In genomic region chr3:109125531-109125930, GRCm38 (mm10) we compare ENCODE assay signal across 20 mouse cellular contexts. TPM values are rescaled to one million over a fixed set of nuclear protein-coding genes. Genes with fewer than 3 reads are reported as not detected.
DNase-seq lines count a peak whose midpoint lies in the region; ATAC-seq and TF ChIP-seq lines count a peak whose summit lies in the region.
"Had no signal": no experiment of that assay in that cellular context is flagged by ENCODE, and none has a peak within 500 bp of the region (broad histone marks: within the 10 kb centered on the region; RNA-seq: fewer than 3 reads in every experiment).

No protein-coding gene starts in this region.

- no peaks in the 10 kb centered on the region for H3K27me3 ChIP-seq in embryonic facial prominence, embryonic 14.5 days (replicated peaks; ENCODE audit: control insufficient read depth, insufficient read depth, low read length)
- peaks cover 13% of the 10 kb centered on the region; the same call in 1 of the 2 replicates for H3K27me3 ChIP-seq in embryonic facial prominence, embryonic 10.5 days (replicated peaks; ENCODE audit: low read depth, poor library complexity, severe bottlenecking)
- no peaks in the 10 kb centered on the region for H3K27me3 ChIP-seq in limb, embryonic 14.5 days (ENCODE audit: control insufficient read depth, insufficient read depth, low read length)
- peaks cover 9% of the 10 kb centered on the region for H3K27me3 ChIP-seq in limb, embryonic 10.5 days (ENCODE audit: low read depth, poor library complexity, severe bottlenecking)
- no peaks in the 10 kb centered on the region; the same call in 1 of the 2 replicates for H3K27me3 ChIP-seq in midbrain, embryonic 11.5 days (ENCODE audit: control insufficient read depth, insufficient read depth, low read length)
- H3K27me3 ChIP-seq: liver, embryonic 13.5 days; neural tube, embryonic 15.5 days had no signal

- no peak for TF ChIP-seq POLR2A in limb, embryonic 14.5 days (IDR thresholded peaks at IDR 0.05; ENCODE audit: borderline replicate concordance, extremely low read depth, insufficient read depth, insufficient read length)

- no peak overlapping the region for H3K4me3 ChIP-seq in embryonic facial prominence, embryonic 14.5 days (ENCODE audit: low read depth, low read length)
- no peak overlapping the region for H3K4me3 ChIP-seq in embryonic facial prominence, embryonic 10.5 days
- no peak overlapping the region for H3K4me3 ChIP-seq in limb, embryonic 14.5 days (replicated peaks; ENCODE audit: low read length)
- H3K4me3 ChIP-seq in limb, embryonic 10.5 days: no peak overlapping the region
- no peak overlapping the region for H3K4me3 ChIP-seq in midbrain, embryonic 11.5 days (ENCODE audit: low read depth, low read length)
- H3K4me3 ChIP-seq: forebrain, embryonic 10.5 days; liver, embryonic 13.5 days; midbrain, embryonic 10.5 days; neural tube, embryonic 15.5 days had no signal

- no peaks in the 10 kb centered on the region for H3K9me3 ChIP-seq in embryonic facial prominence, embryonic 14.5 days (ENCODE audit: control insufficient read depth, low read length)
- H3K9me3 ChIP-seq in embryonic facial prominence, embryonic 10.5 days: no peaks in the 10 kb centered on the region
- no peaks in the 10 kb centered on the region for H3K9me3 ChIP-seq in limb, embryonic 14.5 days (ENCODE audit: control insufficient read depth, low read length)
- no peaks in the 10 kb centered on the region for H3K9me3 ChIP-seq in limb, embryonic 10.5 days (replicated peaks)
- no peaks in the 10 kb centered on the region for H3K9me3 ChIP-seq in midbrain, embryonic 11.5 days (ENCODE audit: control insufficient read depth, low read length)
- H3K9me3 ChIP-seq: forebrain, embryonic 10.5 days; liver, embryonic 13.5 days; midbrain, embryonic 10.5 days; neural tube, embryonic 15.5 days had no signal

- no peak overlapping the region for H3K9ac ChIP-seq in embryonic facial prominence, embryonic 14.5 days (ENCODE audit: low read depth, low read length)
- H3K9ac ChIP-seq in limb, embryonic 14.5 days (ENCODE audit: low read depth, low read length, severe bottlenecking): no peak overlapping the region
- no peak overlapping the region for H3K9ac ChIP-seq in midbrain, embryonic 11.5 days (ENCODE audit: low read length)
- H3K9ac ChIP-seq: hindbrain, embryonic 14.5 days; liver, embryonic 13.5 days; neural tube, embryonic 15.5 days had no signal

- H3K4me1 ChIP-seq in embryonic facial prominence, embryonic 14.5 days (ENCODE audit: control insufficient read depth, insufficient read depth, low read length): peaks cover 13% of the 10 kb centered on the region; the same call in 1 of the 2 replicates
- peaks cover 28% of the 10 kb centered on the region for H3K4me1 ChIP-seq in embryonic facial prominence, embryonic 10.5 days
- peaks cover 15% of the 10 kb centered on the region for H3K4me1 ChIP-seq in limb, embryonic 14.5 days (ENCODE audit: control insufficient read depth, insufficient read depth, low read length)
- H3K4me1 ChIP-seq in limb, embryonic 10.5 days: peaks cover 17% of the 10 kb centered on the region
- peaks cover 11% of the 10 kb centered on the region for H3K4me1 ChIP-seq in midbrain, embryonic 11.5 days (ENCODE audit: control insufficient read depth, insufficient read depth, low read length)

- H3K4me2 ChIP-seq in embryonic facial prominence, embryonic 14.5 days (ENCODE audit: low read depth, low read length): no peak overlapping the region
- H3K4me2 ChIP-seq in limb, embryonic 14.5 days (replicated peaks; ENCODE audit: low read depth, low read length, severe bottlenecking): no peak overlapping the region
- H3K4me2 ChIP-seq in midbrain, embryonic 11.5 days: no peak overlapping the region
- H3K4me2 ChIP-seq: hindbrain, embryonic 14.5 days; liver, embryonic 13.5 days; neural tube, embryonic 15.5 days had no signal

- peak; percentile 57 for DNase-seq in embryonic facial prominence, embryonic 14.5 days (ENCODE audit: low spot score)
- no peak for DNase-seq in embryonic facial prominence, embryonic 10.5 days (ENCODE audit: low spot score)
- DNase-seq in limb, embryonic 14.5 days (ENCODE audit: low spot score): peak; percentile 71
- DNase-seq in limb, embryonic 10.5 days (ENCODE audit: low spot score): no peak
- peak; percentile 39 for DNase-seq in spleen, adult 12 weeks (ENCODE audit: low spot score)
- no peak for DNase-seq in spleen, adult 18-20 months
- peak; percentile 11 for DNase-seq in skeletal muscle tissue, adult 2 months (ENCODE audit: low read depth, low spot score)
- DNase-seq in midbrain, embryonic 11.5 days (ENCODE audit: low spot score, missing footprints): no peak
- DNase-seq: cerebellum, adult 11 months; cerebellum, postnatal 36 days; gastrocnemius, postnatal 36 days; kidney, postnatal 25 days; liver, embryonic 13.5 days; right cerebral cortex, adult 18-20 months had no signal

- 68% methylated on average over 6 of the region's 6 CpGs for WGBS in embryonic facial prominence, embryonic 14.5 days
- 86% methylated on average over 6 of the region's 6 CpGs for WGBS in embryonic facial prominence, embryonic 10.5 days
- WGBS in limb, embryonic 14.5 days: 73% methylated on average over 6 of the region's 6 CpGs
- 90% methylated on average over 6 of the region's 6 CpGs for WGBS in limb, embryonic 10.5 days
- WGBS in midbrain, embryonic 11.5 days: 85% methylated on average over 6 of the region's 6 CpGs

- no peak for ATAC-seq in embryonic facial prominence, embryonic 14.5 days (ENCODE audit: low read depth)
- no peak for ATAC-seq in limb, embryonic 14.5 days (ENCODE audit: low FRiP score, low read depth)
- ATAC-seq in midbrain, embryonic 11.5 days (ENCODE audit: low FRiP score): no peak
- ATAC-seq: intestine, postnatal 0 days had no signal

- H3K36me3 ChIP-seq in embryonic facial prominence, embryonic 14.5 days (ENCODE audit: control insufficient read depth, insufficient read depth, low read length): peaks cover 12% of the 10 kb centered on the region; the same call in 1 of the 2 replicates
- peaks cover 20% of the 10 kb centered on the region for H3K36me3 ChIP-seq in embryonic facial prominence, embryonic 10.5 days (replicated peaks)
- 0 out of 2 replicates have a peak, but pooled peaks cover 5% of the 10 kb centered on the region for H3K36me3 ChIP-seq in limb, embryonic 14.5 days (ENCODE audit: control insufficient read depth, insufficient read depth, low read length)
- peaks cover 16% of the 10 kb centered on the region for H3K36me3 ChIP-seq in limb, embryonic 10.5 days
- no peaks in the 10 kb centered on the region for H3K36me3 ChIP-seq in midbrain, embryonic 11.5 days (ENCODE audit: control insufficient read depth, insufficient read depth, low read length)
- H3K36me3 ChIP-seq: liver, embryonic 13.5 days; neural tube, embryonic 15.5 days had no signal

- H3K27ac ChIP-seq in embryonic facial prominence, embryonic 14.5 days (replicated peaks; ENCODE audit: low read depth, low read length): no peak overlapping the region
- no peak overlapping the region for H3K27ac ChIP-seq in embryonic facial prominence, embryonic 10.5 days (replicated peaks)
- H3K27ac ChIP-seq in limb, embryonic 14.5 days (replicated peaks; ENCODE audit: low read depth, low read length): no peak overlapping the region
- H3K27ac ChIP-seq in limb, embryonic 10.5 days: no peak overlapping the region
- H3K27ac ChIP-seq in midbrain, embryonic 11.5 days (ENCODE audit: low read depth, low read length): no peak overlapping the region
- H3K27ac ChIP-seq: forebrain, embryonic 10.5 days; hindbrain, embryonic 14.5 days; liver, embryonic 13.5 days; midbrain, embryonic 10.5 days; neural tube, embryonic 15.5 days had no signal

RNA-seq across cellular contexts. Expression of gene Slc25a24, which starts 2.6 kb away (rescaled TPM):
- polyA plus RNA-seq in embryonic facial prominence, embryonic 14.5 days (2014; fragmentation: Nextera tagmentation; extraction: Ambion mirVana): 47.1 and 54.1 TPM in 2 replicates
- 31.3 and 35.6 TPM in 2 replicates for polyA plus RNA-seq in embryonic facial prominence, embryonic 10.5 days (2016; fragmentation: Nextera tagmentation; extraction: Ambion mirVana)
- polyA plus RNA-seq in limb, embryonic 14.5 days (2012; rRNA removed): 31.9 and 34.7 TPM in 2 replicates
- 44.0 and 49.2 TPM in 2 replicates for polyA plus RNA-seq in limb, embryonic 14.5 days (2014; fragmentation: Nextera tagmentation; extraction: Ambion mirVana)
- polyA plus RNA-seq in limb, embryonic 10.5 days (2016; fragmentation: Nextera tagmentation; extraction: Ambion mirVana): 20.0 and 27.5 TPM in 2 replicates
- polyA plus RNA-seq in midbrain, embryonic 11.5 days (2014; fragmentation: Nextera tagmentation; extraction: Ambion mirVana): 32.1 and 38.7 TPM in 2 replicates

RNA-seq across cellular contexts. Expression of gene Slc25a54, which starts 45.3 kb away (rescaled TPM):
- not detected in 2 replicates for polyA plus RNA-seq in embryonic facial prominence, embryonic 14.5 days (2014; fragmentation: Nextera tagmentation; extraction: Ambion mirVana)
- polyA plus RNA-seq in embryonic facial prominence, embryonic 10.5 days (2016; fragmentation: Nextera tagmentation; extraction: Ambion mirVana): not detected in 2 replicates
- not detected in 2 replicates for polyA plus RNA-seq in limb, embryonic 14.5 days (2012; rRNA removed)
- polyA plus RNA-seq in limb, embryonic 14.5 days (2014; fragmentation: Nextera tagmentation; extraction: Ambion mirVana): not detected in 2 replicates
- not detected in 2 replicates for polyA plus RNA-seq in limb, embryonic 10.5 days (2016; fragmentation: Nextera tagmentation; extraction: Ambion mirVana)
- not detected in 2 replicates for polyA plus RNA-seq in midbrain, embryonic 11.5 days (2014; fragmentation: Nextera tagmentation; extraction: Ambion mirVana)
- polyA plus RNA-seq: embryonic facial prominence, embryonic 11.5 days; forebrain, embryonic 10.5 days; hindbrain, embryonic 14.5 days; intestine, postnatal 0 days; liver, embryonic 13.5 days; midbrain, embryonic 10.5 days; neural tube, embryonic 15.5 days had no signal

Comparison
In these comparisons a context has a peak if more than half of its experiments do, and no peak if none do; other contexts are left out.
1. DNase-seq: peak in embryonic facial prominence, embryonic 14.5 days (single experiment), limb, embryonic 14.5 days (single experiment), spleen, adult 12 weeks (single experiment) and skeletal muscle tissue, adult 2 months (single experiment); none in embryonic facial prominence, embryonic 10.5 days (single experiment), limb, embryonic 10.5 days (single experiment), spleen, adult 18-20 months (0 of 2) and midbrain, embryonic 11.5 days (single experiment).